Mouse (Mus musculus) gastrocnemius, adult 18-20 months (tissue): ENCODE measurements around the gene Gm17660. TPM values are rescaled to one million over a fixed set of nuclear protein-coding genes. Genes with fewer than 3 reads are reported as not detected.

Experiments used
- DNase-seq: peaks from one replicate; pipeline ENCODE4 v3.0.0; 2021; ENCODE audit warnings: low spot score
- total RNA-seq, 2 experiments: library from RNA; stranded (reverse); gene quantifications; 2 replicates each; pipeline ENCODE4 v1.2.3; 2021

Gm17660 gene
- total RNA-seq, 2 experiments from 2014 or later, result not detected

- no peak for DNase-seq
These were observed 8.0 kb upstream of the Gm17660 start for GRCm38 (mm10) chr5:104085366-104085765.

GRCm38 (mm10) chr5:104080736-104081135, 3.3 kb upstream of the Gm17660 start:
- DNase-seq, result no peak

GRCm38 (mm10) chr5:104076361-104076760, 1.0 kb downstream of the Gm17660 start:
- DNase-seq, result no peak

- DNase-seq, result peak; percentile 59
These were observed 3.0 kb downstream of the Gm17660 start for GRCm38 (mm10) chr5:104074388-104074787.

GRCm38 (mm10) chr5:104073602-104074001, 3.8 kb downstream of the Gm17660 start:
- DNase-seq, result no peak

- DNase-seq, result no peak
These were observed 5.0 kb downstream of the Gm17660 start for GRCm38 (mm10) chr5:104072272-104072886.

GRCm38 (mm10) chr5:104071048-104071447, 6.4 kb downstream of the Gm17660 start:
- no peak for DNase-seq

- DNase-seq, result no peak
These were observed 8.7 kb downstream of the Gm17660 start for GRCm38 (mm10) chr5:104068751-104069150.

- DNase-seq, result no peak
These were observed 14.4 kb downstream of the Gm17660 start for GRCm38 (mm10) chr5:104062773-104063551.

- peak; percentile 66 for DNase-seq
These were observed 15.3 kb downstream of the Gm17660 start for GRCm38 (mm10) chr5:104061936-104062772.

GRCm38 (mm10) chr5:104060429-104060828, 17.0 kb downstream of the Gm17660 start:
- no peak for DNase-seq

- DNase-seq, result no peak
These were observed 17.8 kb downstream of the Gm17660 start for GRCm38 (mm10) chr5:104059628-104060027.

- peak; percentile 51 for DNase-seq
These were observed 19.4 kb downstream of the Gm17660 start for GRCm38 (mm10) chr5:104058021-104058420.

GRCm38 (mm10) chr5:104056295-104056694, 21.1 kb downstream of the Gm17660 start:
- no peak for DNase-seq

- DNase-seq, result no peak
These were observed 21.6 kb downstream of the Gm17660 start for GRCm38 (mm10) chr5:104055816-104056215.

GRCm38 (mm10) chr5:104054938-104055337, 22.5 kb downstream of the Gm17660 start:
- DNase-seq, result no peak

- DNase-seq, result no peak
These were observed 24.5 kb downstream of the Gm17660 start for GRCm38 (mm10) chr5:104052956-104053355.

- no peak for DNase-seq
These were observed 29.3 kb downstream of the Gm17660 start for GRCm38 (mm10) chr5:104048139-104048538.

- DNase-seq, result no peak
These were observed 30.0 kb downstream of the Gm17660 start for GRCm38 (mm10) chr5:104047200-104048105.

- DNase-seq, result peak; percentile 98
These were observed 30.9 kb downstream of the Gm17660 start, which contains the start of gene Nudt9 for GRCm38 (mm10) chr5:104046256-104047199. TSS of gene Nudt9 (plus strand) at chr5:104046306.
